Mouse (Mus musculus): ENCODE results near the gene Ceacam2.
"Not testable (repeated sequence)": the region's sequence is repeated elsewhere in the genome, so short reads cannot be mapped to it uniquely, and the experiment has no call there.

Ceacam2 gene

GRCm38 (mm10) chr7:25485061-25485460 lies 54.6 kb downstream of the Ceacam2 start:
- no peak for DNase-seq (ENCODE audit: inconsistent age in 2 of 2, low spot score in 1 of 2)

GRCm38 (mm10) chr7:25483133-25483735 lies 56.4 kb downstream of the Ceacam2 start:
- no peak for DNase-seq (ENCODE audit: inconsistent age in 2 of 2, low spot score in 1 of 2)

- not testable (repeated sequence) for DNase-seq (ENCODE audit: inconsistent age in 2 of 2, low spot score in 1 of 2)
These were observed 58.9 kb downstream of the Ceacam2 start for GRCm38 (mm10) chr7:25480791-25481190.

- peak; percentile 37 to 88 for DNase-seq (ENCODE audit: inconsistent age in 2 of 2, low spot score in 1 of 2)
These were observed 60.2 kb downstream of the Ceacam2 start for GRCm38 (mm10) chr7:25479440-25479839.

- not testable (repeated sequence) for DNase-seq (ENCODE audit: inconsistent age in 2 of 2, low spot score in 1 of 2)
These were observed 61.9 kb downstream of the Ceacam2 start for GRCm38 (mm10) chr7:25477752-25478093.

- peak; percentile 68 to 87 for DNase-seq (ENCODE audit: inconsistent age in 2 of 2, low spot score in 1 of 2)
These were observed 62.4 kb downstream of the Ceacam2 start, which contains the start of gene Ceacam1 for GRCm38 (mm10) chr7:25477091-25477751. Gene Ceacam1, minus strand, starts transcription at chr7:25477603.

GRCm38 (mm10) chr7:25471821-25472220 lies 67.8 kb downstream of the Ceacam2 start:
- peak; percentile 42 to 78 for DNase-seq (ENCODE audit: inconsistent age in 2 of 2, low spot score in 1 of 2)

All from adrenal gland, adult (tissue).